Mouse (Mus musculus) left cerebral cortex, postnatal 14 days (tissue): ENCODE data around the gene Zfp277. TPM values are rescaled to one million over a fixed set of nuclear protein-coding genes. Genes with fewer than 3 reads are reported as not detected.

Experiments
- DNase-seq, 2 experiments: peaks; one replicate each; pipeline ENCODE4 v3.0.0; 2021 to 2022; ENCODE audit warnings: low spot score in 2 of 2, mixed read lengths in 1 of 2
- intact Hi-C: fragments of 180-260 bp; cut with DNase I; formaldehyde crosslinking; loops from one replicate; pipeline ENCODE4 v1.15.1; 2025
- total RNA-seq, 2 experiments: library from RNA; stranded (reverse); gene quantifications; 2 replicates each; pipeline ENCODE4 v1.2.3; 2021

The Zfp277 gene
- total RNA-seq, 2 experiments from 2014 or later: 19.9 to 20.9 TPM

DNA sequence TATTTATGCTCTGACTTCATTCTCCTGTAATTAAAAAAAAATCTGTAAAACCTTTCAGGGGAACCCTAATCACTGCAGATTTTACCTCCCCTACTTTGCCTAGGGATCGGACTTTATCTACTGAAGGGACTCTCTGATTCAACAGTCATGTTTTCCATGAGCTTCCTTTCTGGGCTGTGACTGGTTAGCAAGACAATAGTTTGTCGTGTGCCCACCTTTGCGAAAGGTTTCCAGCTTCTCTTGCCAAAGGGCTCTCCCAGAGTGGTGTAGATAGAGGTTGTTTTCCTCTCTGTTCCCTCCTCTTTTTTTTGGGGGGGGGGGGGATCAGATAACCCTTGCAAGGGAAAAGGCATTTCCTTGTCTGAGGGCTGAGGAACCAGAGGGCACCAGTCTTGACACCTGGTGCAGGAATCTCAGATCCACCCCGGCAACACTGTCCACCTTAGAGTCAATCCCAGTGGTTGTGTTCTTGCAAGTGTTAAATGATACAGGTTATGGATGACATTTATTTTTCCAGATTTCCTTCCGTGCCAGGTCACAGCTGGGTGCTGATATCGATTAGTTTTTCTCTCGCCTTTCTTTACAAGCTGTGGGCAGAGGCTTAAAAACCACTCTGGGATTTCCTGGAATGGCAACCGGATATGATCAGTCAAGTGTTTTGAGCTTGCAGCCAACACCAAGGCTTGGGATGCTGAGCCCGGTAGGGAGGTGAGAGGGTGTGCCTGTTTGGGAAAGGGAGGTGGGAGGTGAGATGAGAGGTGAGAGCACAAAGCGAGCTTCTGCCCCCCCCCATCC is 2.1 kb upstream of the Zfp277 start:
- DNase-seq: no peak
- intact Hi-C loops: loop anchor here (2.0 to 10.0 kb wide), 5 partner anchors 55 to 347 kb away; no protein-coding TSS in a partner anchor

GRCm38 (mm10) chr12:40446450-40447381 is 1.0 kb upstream of the Zfp277 start:
- intact Hi-C loops: loop anchor here (2.0 to 10.0 kb wide), 5 partner anchors 56 to 348 kb away; no protein-coding TSS in a partner anchor
- peak; percentile 33 to 38 for DNase-seq

DNA sequence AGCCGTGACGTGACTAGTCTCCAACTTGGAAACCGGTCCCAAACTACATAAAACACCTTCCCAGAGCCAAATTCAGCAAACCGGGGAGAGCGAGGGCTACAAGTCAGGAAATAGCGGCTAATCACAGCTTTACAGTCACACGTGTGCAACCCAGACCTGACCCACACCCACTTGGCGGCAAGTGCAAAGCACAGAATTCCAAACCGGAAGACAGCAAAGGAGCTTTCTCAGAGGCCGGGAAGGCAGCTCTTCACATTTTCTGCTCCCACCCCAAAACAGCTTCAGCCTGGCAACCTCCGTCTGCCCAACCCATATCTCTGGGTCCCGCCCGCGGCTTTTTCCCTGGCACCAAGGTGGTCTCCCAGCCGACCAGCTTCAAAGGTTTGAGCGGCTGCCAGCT is 496 bp downstream of the Zfp277 start:
- intact Hi-C loops: loop anchor here (5.0 to 10.0 kb wide), 4 partner anchors 57 to 350 kb away; no protein-coding TSS in a partner anchor
- no peak for DNase-seq

GRCm38 (mm10) chr12:40438049-40438448 is 7.7 kb downstream of the Zfp277 start:
- intact Hi-C loops: no loop called here
- DNase-seq: no peak

DNA sequence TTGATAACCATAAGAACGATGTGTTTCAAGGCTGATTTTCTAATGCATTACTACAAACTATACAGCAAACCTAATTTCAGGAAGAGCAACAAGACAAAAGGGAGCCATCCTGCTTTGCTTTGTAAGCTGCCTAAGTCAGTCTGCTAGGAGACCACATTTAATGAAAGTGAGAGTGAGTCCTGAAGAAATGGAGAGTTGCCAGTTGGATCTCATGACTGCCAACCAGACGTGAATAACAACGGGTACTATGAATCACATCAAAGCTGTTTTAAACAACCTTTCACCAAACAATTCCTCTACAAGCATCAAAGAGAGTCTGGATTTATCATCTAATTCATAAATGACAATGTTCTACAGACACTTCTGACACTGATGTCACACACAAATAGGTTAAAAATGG is 11.6 kb downstream of the Zfp277 start:
- intact Hi-C loops: no loop called here
- DNase-seq: peak in 1 of 2 experiments; percentile 44

GRCm38 (mm10) chr12:40431075-40431474 is 14.6 kb downstream of the Zfp277 start:
- DNase-seq: no peak
- intact Hi-C loops: no loop called here

DNA sequence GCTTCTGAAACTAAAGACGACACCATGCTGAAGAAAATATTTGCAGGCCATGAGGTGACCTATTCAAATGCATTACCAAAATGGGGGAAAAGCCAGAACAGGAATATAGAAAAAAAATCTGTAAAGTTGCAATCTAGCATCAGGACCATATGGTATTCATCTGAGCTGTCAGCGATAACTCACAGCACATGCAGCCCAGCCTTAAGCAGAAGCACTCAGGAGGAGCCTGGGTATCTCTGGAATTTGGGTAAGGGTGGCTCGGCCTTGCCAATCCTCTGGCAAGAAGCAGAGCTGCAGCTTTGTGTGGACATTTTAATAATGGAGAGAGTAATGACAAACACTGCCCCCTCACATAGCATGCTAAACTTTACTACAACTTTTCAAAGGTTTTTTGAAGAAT is 15.7 kb downstream of the Zfp277 start:
- intact Hi-C loops: no loop called here
- DNase-seq: no peak

DNA sequence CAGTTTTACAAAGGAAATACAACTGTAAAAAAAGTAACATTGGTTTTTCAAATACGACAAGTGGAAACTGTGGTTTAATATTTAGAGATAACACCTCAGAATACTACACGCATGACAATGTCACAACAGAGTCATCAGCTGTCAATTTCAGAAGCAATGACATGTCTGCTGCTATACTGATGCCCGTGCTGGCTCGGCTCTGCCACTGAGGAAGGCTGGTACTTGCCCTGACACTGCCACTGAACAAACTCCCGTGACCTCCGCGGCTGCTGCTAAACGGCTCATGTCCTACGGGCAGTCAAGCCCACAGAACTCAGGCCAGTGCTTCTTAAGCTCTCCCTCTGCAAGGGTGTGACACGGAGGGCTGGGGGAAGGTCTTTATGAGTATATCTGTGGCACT is 18.1 kb downstream of the Zfp277 start:
- intact Hi-C loops: no loop called here
- no peak for DNase-seq

DNA sequence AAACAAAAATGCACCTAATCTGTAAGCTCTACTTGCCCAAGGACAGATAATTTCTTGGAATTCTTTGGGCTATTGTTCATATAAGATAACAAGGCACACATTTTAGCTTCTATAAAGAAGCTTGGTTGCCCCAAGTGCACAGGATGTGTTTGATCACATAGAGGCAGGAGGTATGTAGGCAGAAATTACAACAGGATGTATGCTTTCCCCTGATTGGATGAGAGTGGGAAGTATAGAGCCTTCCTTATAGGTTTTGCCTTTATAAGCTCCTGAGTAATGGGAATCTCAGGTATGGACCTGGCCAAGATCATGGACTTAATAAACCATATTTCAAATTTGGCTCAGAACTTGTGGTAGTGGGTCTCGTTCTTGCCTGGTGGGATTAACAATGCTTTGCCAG is 20.7 kb downstream of the Zfp277 start:
- intact Hi-C loops: no loop called here
- no peak for DNase-seq

DNA sequence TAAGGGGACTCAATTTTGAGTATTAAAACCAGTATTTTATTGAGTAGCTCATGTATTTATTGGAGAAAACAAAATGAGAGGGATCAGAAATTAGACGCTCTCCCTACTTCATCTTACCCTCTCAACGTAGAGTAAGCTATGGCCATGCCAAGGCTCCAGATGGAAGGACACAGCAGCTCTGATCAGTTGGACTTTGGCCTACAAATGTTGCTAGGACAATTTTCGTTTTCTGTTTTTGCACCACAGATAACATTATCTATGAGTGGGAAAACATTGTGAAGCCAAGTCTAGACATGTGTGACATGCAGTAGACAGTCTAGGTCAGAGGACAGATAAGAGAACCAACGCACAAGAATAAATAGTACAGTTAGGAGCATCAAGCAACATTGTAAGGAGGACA is 28.4 kb downstream of the Zfp277 start:
- no peak for DNase-seq
- intact Hi-C loops: no loop called here

DNA sequence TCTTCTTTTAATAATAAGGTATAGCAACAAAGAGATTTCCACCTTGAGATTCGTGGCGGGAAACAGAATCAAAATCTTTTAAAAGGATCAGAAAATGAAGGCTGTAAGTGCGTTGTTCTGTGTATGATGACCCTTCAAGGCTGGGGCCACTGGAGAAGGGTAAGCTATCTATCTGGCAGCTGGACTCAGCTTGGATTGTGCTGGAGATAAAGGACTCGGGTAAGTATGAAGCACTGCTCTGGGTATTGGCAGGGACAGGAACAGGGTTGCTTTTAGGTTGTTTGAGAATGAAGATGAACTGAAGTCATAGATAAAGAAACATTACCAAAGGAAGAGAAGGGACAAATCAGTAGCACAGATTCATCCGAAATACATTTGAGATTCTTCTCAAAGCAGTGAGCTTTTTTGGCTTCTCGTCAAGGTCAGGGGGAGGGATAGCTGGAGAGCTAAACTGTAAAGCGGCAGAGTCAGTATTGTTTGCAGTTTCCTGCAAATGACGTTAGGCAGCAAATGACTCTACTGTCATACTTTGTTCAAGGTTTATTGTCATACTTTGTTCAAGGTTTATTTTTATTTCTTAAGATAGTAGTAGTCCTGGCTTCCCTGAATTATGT is 30.3 kb downstream of the Zfp277 start:
- intact Hi-C loops: no loop called here

GRCm38 (mm10) chr12:40414682-40415311 is 30.9 kb downstream of the Zfp277 start:
- peak; percentile 41 to 73 for DNase-seq
- intact Hi-C loops: no loop called here

More for the DNA sequence above, 30.3 kb downstream of the Zfp277 start:
- no peak for DNase-seq

GRCm38 (mm10) chr12:40399812-40400211 is 45.9 kb downstream of the Zfp277 start:
- peak in 1 of 2 experiments; percentile 4 for DNase-seq
- intact Hi-C loops: no loop called here

DNA sequence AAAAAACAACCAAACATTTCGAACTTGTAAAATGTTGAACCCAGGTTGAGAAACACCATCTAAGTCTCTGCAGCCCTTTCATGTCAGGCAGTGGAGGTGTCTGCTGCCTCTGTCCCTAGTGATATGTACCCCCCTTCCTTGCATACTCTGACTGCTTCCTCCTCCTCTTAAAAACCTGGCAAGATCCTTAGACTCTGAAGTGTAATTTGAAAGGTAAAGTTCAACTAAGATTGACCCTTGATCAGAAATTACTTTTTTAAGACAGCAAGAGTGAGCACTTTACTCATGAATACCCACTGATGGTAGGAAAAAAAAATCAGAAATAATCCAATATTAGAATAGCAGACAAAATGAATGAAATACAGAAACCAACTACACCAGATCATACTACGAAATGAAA is 46.3 kb downstream of the Zfp277 start:
- intact Hi-C loops: no loop called here
- DNase-seq: peak in 1 of 2 experiments; percentile 1

GRCm38 (mm10) chr12:40398916-40399315 is 46.8 kb downstream of the Zfp277 start:
- peak in 1 of 2 experiments; percentile 2 for DNase-seq

DNA sequence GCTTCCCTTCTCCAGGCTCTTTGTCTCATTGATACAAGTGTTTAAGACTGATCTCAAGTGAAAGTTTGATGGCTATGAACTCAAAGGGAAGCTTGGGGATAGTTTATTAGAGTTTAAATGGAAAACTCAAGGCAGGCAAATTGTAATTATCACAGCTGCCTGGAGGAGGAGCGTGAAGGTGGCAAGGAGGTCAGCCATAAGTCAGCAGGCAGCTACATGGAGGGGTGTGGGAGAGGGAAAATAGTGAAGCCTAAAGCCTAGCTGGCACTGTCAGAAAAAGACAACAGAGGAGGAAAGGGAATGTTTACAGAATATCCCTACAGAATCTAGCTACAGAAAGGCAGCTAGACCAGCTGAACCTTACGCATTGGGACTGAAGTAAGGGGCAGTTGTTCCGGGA is 52.8 kb downstream of the Zfp277 start:
- intact Hi-C loops: no loop called here
- peak in 1 of 2 experiments; percentile 0 for DNase-seq

More at GRCm38 (mm10) chr12:40398916-40399315, 46.8 kb downstream of the Zfp277 start:
- intact Hi-C loops: no loop called here

DNA sequence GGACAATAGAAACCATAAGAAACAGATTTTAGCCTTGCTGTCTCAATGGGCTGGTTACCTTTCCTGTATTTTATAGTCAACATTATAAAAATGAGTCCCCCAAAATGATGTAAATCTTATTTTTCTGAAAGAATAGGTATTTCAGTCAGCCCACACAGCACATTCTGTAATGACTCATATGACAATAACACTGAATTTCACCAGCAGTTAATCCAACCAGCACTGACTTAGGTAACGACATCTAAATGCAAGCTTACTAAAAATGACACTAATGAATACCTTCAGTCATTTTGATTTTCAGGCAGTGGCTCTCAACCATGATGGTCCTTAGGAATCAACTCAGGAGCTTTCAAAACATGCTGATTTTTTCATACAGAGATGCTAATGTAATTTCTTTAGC is 54.4 kb downstream of the Zfp277 start:
- DNase-seq: no peak
- intact Hi-C loops: no loop called here

DNA sequence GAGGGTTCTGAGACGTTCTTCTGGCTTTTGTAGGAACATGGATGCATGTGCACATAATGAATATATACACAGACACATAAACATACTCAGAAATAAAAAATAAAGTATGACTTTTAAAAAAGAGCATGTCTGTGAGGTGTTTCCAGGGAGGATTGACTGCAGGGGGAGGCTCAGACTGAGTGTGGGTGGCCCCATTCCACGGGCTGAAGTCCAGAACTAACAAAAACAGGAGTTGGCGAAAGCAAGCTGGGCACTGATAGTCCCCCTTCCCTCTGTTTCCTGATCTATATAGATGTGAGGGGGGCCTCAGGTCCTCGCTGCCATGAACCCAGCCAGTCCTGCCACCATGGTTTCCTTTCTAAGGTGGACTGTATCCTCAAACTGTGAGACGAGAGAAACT is 57.9 kb downstream of the Zfp277 start:
- intact Hi-C loops: no loop called here

DNA sequence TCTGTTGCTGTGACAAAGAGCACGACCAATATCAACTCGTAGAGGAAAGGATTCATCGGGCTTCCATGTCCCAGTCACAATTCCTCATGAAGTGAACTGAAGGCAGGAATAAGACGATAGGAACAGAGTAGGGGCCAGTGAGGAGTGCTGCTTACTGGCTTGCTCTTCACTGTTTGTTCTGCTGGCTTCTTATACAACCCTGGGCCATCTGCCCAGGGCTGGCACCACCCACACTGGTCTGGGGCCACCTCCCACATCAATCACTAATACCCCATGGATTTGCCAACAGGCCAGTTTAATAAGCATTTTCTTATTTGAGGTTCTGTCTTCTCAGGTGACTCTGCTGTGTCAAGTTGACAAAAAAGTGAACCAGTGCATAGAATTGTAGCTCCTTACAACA is 60.4 kb downstream of the Zfp277 start:
- DNase-seq: no peak
- intact Hi-C loops: no loop called here

More for the DNA sequence above, 57.9 kb downstream of the Zfp277 start:
- DNase-seq: no peak
